Mouse (Mus musculus) ES-Bruce4 (cell line): ENCODE data around the gene Pank2.

ENCODE experiments used
- CTCF ChIP-seq: IDR thresholded peaks from one replicate; pipeline ENCODE4 v1.8.1; 2011; ENCODE audit warnings: low read depth, low read length
- EP300 ChIP-seq: IDR thresholded peaks from 2 replicates; pipeline ENCODE4 v1.6.1; 2011; ENCODE audit warnings: low read depth, low read length; ENCODE audit not compliant: insufficient read depth
- POLR2A ChIP-seq: IDR thresholded peaks from one replicate; pipeline ENCODE4 v1.8.1; 2011; ENCODE audit warnings: low read length; ENCODE audit not compliant: insufficient read depth

DNA sequence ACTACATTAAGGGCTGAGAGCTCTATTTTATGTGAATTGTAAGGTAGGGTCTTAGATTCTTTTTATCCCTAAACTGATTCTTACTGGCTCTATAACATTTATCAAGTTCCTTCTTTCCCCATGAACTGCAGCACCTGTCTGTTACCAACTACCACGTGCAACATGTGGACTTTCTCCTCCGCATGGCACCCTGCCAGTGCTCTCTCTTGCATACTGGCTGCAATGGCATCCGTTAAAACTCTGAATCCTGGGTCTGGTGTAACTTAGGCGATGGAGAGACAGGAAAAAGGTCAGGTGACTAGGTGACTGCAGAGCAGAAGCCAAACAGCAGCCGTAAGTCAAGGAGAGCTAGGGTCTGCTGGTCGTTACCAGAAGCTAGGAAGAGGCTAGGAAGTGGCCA lies 47.0 kb downstream of the Pank2 start:
- TF ChIP-seq POLR2A (no peak), CTCF (no peak), EP300 (no peak)
